Mouse (Mus musculus) megakaryocyte progenitor cell, adult 5-6 weeks (primary cell): ENCODE data around the gene Wasf2. TPM values are rescaled to one million over a fixed set of nuclear protein-coding genes. Genes with fewer than 3 reads are reported as not detected.

Source experiments
- ATAC-seq: replicated peaks from 2 replicates; pipeline ENCODE4 v1.8.0; 2016; ENCODE audit warnings: mild to moderate bottlenecking, moderate TSS enrichment, inconsistent platforms; ENCODE audit not compliant: poor library complexity
- total RNA-seq, 2 experiments: library from RNA; stranded (forward) in 1 of 2; stranded (reverse) in 1 of 2; fragments of 157-497, 149-512 nt in 1 of 2; fragments of 200-1000 nt in 1 of 2; gene quantifications; 2 replicates each; pipeline versions ENCODE4 v1.2.3 to v1.2.4; 2015 to 2017

Gene Wasf2
- total RNA-seq, 2 experiments from 2014 or later: 24.7 to 124 TPM

GRCm38 (mm10) chr4:133170616-133171015 is 40.3 kb downstream of the Wasf2 start:
- no peak for ATAC-seq

DNA sequence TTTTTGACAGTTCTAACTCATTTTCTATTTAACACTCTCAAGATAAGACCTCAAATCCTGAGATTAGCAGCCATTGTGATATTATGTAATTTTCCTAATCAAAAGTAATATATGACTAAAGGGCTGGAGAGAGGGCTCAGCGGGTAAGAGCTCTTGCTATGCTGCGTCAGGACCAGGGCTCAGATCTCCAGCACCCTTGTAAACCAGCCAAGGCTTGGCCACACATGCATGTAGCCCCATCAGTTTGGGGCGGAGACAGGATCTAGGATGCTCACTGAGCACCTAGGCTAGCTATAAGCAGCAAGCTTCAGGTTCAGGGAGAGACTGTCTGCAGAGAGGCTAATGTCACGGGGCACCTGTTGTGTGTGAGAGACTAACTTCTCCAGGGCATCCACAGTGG is 42.1 kb downstream of the Wasf2 start:
- no peak for ATAC-seq

DNA sequence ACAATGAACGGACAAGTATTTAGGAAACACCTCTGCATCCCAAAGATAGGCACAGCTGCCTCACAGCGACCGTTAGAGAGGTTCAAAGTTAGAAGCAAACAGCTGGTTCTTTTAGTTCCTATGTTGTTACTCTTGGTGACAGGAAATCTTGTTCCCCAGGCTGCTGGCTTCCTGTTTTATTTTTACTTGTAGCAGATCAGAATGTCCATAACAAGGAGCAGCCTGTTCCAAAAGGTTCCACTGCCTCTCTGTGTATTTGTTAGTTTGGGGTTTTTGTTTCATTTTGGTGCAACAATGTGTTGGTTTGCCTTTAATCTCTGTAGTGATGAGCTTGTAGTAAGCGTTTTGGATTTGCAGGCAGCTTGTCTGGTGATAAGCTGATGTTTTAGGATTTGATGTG is 44.1 kb downstream of the Wasf2 start:
- ATAC-seq: peak; percentile 18; the same call in 1 of the 2 replicates

DNA sequence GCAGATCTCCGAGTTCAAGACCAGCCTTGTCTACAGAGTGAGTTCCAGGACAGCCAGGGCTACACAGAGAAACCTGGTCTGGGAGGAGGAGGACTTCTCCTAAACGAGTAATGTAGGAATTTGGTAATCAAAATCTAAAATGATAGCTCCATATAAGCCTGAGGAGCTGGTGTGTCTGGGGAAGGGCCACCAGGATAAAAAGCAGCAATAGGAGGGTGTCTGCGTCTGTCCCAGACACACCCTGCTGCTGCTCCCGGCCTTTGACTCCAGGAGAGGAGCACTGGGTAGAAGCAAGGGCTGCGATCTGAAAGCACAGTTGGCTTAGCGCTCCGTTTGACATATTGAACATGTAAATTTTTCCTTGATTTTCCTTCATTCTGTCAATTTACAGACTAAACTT is 45.0 kb downstream of the Wasf2 start:
- ATAC-seq: no peak

DNA sequence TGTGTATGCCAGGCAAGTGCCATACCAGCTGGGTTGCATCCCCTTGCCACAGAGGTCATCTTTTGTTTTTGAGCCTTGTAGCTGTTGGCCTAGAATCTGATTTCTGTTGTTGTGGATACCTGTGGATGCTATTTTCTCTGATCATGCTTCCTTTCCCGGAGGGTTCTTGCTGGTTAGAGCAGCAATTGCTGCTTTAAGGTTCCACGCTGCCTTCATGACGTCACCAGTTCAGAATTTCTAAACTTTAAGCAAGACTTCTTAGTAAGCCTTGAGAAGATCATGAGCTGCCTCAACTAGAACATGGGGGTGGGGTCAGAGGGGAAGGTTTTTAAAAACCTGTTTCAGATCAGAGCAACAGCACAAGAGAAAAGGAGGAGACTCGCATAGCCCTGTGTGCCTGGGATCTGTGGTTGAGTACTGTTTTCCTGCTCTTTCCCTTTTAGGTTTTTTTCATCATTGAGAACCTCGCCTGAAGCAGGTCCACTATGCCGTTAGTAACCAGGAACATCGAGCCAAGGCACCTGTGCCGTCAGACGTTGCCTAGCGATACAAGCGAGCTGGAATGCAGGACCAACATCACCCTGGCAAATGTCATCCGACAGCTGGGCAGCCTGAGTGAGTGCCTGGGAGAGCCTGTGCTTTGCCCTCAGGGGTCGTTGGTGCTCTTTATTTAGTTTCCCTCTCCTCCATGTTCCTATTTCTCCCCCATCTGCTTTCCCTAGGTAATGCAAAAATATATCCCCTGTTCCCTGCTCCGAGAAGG is 45.9 kb downstream of the Wasf2 start:
- no peak for ATAC-seq

DNA sequence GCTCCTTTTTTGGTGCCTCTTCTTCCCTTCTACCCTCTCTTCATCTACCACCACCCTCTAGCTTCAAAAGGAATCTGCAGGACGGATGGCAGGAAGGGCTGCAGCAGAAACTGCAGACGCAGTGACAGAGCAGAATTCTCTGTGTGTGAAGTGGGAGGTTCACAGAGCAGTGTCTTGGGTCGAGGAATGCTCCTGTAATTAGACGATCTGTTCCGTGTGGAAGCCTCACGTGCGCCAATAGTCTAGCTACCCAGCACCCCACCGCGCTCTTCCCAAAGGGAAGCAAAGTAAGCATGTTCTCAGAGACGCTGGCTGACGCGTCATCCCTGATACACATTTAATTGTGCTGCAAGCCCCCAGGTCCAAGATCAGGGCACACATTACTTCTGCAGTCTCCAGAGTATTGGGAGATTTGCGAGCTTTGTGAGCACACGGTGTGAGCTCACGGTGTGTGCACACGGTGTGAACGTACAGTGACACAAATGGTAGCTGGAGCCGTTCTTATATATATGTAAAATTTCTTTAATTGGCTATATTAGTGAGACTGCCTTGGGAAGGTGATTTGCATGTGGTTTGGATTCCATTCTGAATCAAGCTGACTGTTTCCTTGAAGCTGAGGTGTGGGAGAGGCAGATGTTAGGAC is 46.6 kb downstream of the Wasf2 start:
- no peak for ATAC-seq

DNA sequence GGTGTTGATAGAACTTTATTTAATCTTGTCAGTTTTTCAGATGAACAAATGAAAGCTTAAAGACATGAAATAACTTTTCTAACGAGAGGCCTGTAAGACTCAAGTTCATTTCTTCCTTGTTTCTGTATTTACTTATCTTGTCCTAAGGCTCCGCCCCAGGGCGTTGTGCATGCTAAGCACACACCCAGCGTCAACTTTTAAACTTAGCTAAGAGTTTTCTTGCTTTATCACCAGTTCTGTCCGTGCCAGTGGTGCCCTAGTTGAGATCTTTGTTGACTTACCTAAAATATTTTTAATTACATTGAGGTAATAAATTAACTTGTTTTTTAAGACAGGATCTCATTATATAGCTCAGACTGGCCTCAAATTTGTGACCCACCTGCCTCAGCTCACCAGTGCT is 48.0 kb downstream of the Wasf2 start:
- ATAC-seq: peak; percentile 84

GRCm38 (mm10) chr4:133179258-133179657 is 49.0 kb downstream of the Wasf2 start:
- no peak for ATAC-seq

DNA sequence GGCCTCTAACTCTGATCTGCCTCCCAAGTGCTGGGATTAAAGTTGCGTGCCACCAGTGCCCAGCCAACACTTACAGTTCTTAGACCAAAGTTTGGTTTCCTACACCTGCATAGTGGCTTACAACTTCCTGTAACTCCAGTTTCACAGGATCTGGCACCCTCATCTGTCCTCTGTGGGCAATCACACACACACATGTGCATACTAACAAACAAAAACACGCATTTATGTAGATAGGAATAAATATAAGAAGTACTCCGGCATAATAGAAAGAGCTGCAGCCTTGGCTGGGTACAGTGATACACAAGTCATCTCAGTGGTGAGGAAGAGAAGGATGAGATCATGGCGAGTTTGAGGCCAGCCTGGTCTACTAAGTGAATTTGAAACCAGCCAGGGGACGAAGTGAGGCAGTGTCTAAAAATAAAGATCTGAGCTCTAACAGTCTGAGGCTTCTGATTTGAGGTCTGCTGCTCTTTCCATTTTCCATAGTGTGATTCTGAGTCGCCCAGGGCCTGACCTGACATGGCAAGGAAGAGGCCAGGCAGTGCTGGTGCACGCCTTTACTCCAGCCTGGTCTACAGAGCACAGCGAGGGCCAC is 52.2 kb downstream of the Wasf2 start:
- no peak for ATAC-seq

DNA sequence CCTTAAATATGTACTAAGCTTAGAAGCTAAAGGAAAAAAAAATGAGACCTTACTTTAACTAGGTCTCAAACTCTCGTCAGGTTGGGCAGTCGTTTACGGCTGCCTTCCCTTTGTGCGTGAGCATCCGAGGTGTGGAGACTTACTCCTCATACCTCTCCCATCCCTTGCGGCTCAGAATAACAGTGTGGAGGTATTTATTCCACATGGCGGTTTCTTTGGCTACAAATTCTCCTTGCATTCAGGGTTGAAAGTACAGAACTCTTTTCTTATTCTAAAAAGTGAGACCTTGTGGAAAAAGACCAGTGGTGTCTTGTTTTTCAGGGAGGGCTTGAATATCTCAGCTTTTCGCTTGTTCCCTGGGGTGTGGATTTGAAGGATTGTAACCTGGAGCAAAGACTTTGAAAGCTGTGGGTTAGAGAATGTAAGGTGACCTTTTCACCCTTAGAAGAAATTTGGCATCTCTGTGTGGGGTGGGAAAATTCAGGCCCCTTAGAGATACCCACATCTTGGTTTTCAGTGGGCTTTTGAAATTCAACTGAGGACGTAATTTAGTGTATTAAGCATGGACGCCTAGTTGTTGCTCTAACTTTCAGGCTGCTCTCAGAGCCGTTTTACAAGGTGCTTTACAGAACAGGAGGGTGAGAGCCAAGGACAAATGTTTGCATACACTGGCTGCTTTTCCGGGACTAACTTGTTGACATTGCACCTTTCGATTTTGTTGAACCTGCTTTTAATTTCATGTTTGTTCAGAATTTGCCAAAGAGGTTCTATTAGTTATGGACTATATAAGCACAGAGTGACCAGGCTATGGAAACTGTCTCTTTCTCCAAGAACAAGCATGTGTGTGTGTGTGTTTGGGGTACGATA is 54.0 kb downstream of the Wasf2 start:
- no peak for ATAC-seq

DNA sequence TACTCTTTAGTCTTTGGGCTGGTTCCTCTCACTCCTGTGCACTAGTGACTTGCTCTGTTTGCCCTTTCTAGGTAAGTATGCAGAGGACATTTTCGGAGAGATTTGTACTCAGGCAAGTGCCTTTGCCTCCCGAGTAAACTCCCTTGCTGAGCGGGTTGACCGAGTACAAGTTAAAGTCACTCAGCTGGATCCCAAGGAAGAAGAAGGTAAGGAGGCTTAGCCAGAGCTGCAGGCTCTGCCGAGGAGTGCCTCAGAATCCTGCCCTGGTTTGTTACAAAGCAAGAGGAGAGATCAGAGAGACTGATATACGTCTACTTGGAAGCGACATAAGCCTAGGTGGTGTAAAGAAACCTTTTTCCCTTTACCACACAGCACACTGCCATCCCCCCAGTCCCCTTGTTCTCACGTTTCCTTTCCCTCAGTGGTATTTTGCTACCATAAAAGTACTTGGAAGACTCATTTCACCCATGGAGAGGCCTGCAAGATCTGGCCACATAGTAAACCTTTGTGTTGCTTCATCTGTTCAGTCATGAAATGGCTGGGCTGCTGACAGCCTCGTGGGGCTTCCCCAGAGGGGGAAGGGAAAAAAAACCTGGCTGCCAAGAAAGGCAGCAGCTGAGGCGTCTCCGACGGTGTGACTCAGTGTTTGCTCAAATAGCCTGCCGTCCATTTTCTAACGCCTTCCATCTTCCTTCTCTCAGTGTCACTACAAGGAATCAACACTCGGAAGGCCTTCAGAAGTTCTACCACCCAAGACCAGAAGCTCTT is 54.8 kb downstream of the Wasf2 start:
- no peak for ATAC-seq

- no peak for ATAC-seq
Observed at GRCm38 (mm10) chr4:133185893-133186292, 55.6 kb downstream of the Wasf2 start.

GRCm38 (mm10) chr4:133186856-133187255 is 56.6 kb downstream of the Wasf2 start:
- no peak for ATAC-seq

- no peak for ATAC-seq
Observed at GRCm38 (mm10) chr4:133189396-133189795, 59.1 kb downstream of the Wasf2 start.

GRCm38 (mm10) chr4:133194482-133194881 is 64.2 kb downstream of the Wasf2 start:
- no peak for ATAC-seq

GRCm38 (mm10) chr4:133195014-133195413 is 64.7 kb downstream of the Wasf2 start:
- ATAC-seq: no peak

DNA sequence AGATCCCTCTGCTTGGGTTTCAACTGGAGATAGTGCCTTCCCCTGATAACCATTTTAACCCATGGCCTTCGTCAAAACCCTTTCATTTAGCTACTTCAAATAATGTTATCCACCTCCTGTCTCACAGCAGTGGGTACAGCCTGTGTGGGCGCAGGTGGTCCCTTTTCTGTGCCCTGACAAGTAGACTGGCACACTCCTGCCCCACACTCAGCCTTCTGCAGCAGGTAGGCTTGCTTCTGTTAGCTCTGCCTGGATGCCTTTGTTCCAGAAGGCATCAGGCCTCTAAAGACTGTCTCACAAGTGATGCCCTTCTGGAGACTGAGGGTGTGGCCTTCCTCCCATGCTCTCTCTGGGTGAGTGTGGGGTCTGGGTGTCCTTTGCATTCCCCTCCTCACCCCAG is 65.8 kb downstream of the Wasf2 start:
- ATAC-seq: no peak

- no peak for ATAC-seq
Observed at GRCm38 (mm10) chr4:133196852-133197251, 66.5 kb downstream of the Wasf2 start.

DNA sequence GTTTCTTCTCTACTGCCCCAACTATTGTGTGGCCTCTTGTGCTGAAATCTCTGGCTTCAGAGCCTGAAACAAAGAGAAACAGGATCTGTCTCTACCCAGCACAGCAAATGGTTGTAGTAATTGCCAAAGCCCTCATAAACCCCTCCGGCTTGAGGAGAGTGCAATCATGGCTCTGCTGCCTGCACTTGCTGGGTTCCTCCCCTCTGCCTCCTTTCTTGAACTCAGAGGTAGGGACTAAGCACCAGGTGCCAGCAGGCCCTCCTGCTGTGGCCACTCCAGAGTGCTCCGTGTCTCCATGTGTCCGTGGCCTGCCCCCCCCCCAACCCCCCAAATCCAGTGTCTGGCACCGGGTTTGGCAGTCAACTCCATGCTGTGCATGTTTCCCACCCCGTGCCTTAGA is 67.0 kb downstream of the Wasf2 start:
- ATAC-seq: no peak

- no peak for ATAC-seq
Observed at GRCm38 (mm10) chr4:133197801-133198286, 67.5 kb downstream of the Wasf2 start.
